Mouse (Mus musculus) hindlimb bud, embryonic 11.5 days (tissue): Measurements from ENCODE around the gene Muc2.
"Not testable (repeated sequence)": the region's sequence is repeated elsewhere in the genome, so short reads cannot be mapped to it uniquely, and the experiment has no call there.

Experiments used
- DNase-seq: peaks from one replicate; pipeline ENCODE4 v3.0.0-alpha.2; 2012; ENCODE audit warnings: low read depth, low spot score; ENCODE audit errors: extremely low spot score

Muc2 gene

DNA sequence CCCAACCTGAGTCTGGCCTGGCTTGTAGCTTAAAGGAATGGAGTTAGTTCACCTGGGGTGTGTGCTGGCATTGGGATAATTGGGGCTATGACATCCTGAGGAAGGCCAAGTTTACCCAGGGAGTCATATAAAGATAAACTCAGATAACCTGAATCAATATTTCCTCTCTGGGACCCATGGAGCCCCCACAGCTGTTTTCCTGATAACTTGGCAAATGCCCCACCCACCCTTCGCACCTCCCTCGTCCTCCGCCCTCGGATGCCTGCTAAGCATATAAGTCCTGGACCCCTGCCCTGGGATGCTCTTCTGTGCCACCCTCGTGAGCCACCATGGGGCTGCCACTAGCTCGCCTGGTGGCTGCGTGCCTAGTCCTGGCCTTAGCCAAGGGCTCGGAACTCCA is at the start of gene Muc2:
Muc2 (plus strand) TSS at position 301 of the 400 bp plus-strand sequence.
- no peak for DNase-seq

DNA sequence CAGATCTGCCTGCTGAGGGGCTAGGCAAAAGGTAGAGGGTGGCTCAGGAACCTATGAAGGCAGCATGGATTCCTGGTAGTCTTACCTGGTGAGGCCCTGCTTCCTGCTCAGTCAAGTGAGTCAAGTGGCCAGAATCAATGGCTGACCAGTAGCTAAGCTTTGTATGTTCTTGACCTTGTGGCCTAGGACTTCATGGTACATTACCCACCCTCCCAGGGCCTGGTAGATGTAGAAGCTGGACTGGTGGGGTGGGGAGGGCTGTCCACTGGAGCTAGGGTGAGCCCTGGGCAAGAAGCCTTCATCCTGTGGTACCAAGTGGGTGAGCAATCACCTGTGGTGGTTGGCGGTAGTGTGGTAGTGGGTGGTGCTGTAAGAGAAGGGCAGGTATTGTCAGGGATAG is 47.8 kb upstream of the Muc2 start:
- DNase-seq: no peak

DNA sequence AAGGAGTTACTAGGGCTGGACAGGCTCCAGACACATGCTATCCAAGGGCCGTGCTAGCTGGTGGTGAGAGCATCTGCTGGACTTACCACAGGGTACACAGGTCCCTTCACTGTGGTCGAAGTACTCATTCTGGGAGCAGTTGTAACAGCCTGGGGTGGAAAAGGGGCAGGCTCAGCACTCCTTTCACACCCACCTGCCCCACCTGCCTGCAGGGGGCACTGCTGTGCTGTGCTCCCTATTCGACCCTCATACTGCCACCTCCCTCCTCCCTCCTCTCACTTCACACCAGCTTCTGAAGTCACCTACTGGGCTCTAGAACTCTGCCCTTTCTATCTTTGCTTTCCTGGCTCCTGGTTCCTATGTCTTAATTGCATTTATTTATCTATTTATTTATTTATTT is 47.0 kb upstream of the Muc2 start:
- DNase-seq: no peak

DNA sequence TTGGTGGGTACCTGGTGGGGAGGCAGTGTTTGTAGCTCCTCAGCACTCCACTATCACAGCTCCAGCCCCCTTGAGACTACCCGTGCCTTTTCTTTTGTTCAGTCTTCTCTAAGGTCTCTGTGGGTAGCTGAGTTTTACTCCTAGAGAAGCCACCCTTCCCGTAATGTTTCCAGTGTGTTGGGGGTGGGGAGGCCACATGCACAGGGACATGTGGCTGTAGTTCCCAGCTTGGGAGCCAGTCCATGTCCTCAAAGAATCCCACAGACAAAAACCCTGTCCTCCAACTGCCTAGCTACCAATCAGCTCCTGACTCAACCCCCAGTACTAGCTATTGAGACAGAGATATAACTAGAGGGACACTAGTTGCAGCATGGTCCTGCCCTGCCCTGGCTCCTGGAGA is 43.1 kb upstream of the Muc2 start:
- no peak for DNase-seq

DNA sequence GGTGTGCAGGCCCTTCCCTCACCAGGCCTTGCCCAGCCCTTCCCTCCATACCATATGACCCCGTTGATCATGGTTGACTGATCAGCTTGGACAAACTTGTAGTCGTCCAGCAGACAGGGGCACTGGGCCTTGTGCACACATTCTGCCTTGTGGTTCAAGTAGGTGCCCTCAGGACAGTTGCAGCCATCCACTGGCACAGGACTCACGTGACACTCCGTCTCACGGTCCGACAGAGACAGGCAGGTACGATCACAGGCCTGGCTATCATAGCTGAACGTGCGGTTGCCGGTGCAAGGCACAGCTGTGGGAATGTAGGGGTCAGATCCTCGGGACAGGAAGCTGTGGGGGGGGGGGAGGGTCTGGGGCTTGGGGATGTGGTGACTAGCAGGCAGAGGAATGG is 42.3 kb upstream of the Muc2 start:
- DNase-seq: no peak

DNA sequence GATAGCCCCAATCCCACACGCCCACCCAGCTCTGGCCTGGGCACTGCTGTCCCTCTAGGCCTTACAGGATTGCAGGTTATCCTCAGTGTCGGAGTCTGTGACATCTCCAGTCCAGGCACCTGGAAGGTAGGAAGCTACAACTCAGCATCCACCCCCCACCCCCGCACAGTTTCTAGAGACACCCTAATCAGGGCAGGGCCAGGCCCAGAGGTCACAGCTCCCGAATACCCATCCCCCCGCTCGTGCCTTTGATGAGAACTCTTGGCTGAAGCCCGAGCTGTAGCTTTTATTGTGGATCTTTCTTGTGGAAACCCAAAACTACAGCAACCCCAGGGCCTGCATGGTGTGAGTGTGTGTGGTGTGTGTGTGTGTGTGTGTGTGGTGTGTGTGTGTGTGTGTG is 37.9 kb upstream of the Muc2 start:
- no peak for DNase-seq

DNA sequence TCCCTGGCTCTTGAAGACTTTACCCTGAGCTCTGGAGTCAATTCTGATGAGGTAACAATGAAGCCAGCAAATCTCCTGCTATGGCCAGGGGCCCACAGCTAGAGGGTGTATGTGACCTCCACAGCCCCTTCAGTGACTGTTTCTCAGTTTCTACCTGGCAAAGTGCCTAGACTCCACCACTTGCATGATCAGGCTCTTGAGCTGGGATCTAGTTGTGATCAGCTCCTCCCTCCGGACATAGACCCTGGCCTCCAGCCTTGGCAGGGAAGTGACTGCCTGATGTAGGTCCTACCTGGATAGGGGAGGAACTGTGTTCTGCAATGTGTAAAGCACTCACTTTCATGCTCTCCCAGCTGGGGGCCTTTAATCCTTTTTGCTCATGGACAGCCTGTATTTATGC is 29.8 kb upstream of the Muc2 start:
- DNase-seq: no peak

DNA sequence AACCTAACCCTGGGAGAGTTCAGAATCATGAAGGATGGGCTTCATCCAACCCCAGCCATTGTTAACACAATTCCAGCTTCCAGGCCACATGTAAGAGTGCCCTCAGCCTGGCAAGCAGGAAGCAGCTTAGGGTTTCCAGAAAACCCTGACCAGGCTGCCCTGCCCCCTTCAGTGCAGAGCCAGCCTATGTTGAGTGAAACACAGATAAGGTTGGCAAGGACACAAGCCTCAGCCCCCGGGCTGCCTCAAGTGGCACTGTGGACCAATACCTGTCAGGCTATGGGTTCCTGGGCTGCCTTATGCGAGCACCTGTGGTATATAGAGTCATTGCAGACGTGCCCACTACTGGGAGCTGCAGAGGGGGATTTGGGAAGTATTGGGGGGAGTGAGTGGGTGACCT is 28.7 kb upstream of the Muc2 start:
- no peak for DNase-seq

DNA sequence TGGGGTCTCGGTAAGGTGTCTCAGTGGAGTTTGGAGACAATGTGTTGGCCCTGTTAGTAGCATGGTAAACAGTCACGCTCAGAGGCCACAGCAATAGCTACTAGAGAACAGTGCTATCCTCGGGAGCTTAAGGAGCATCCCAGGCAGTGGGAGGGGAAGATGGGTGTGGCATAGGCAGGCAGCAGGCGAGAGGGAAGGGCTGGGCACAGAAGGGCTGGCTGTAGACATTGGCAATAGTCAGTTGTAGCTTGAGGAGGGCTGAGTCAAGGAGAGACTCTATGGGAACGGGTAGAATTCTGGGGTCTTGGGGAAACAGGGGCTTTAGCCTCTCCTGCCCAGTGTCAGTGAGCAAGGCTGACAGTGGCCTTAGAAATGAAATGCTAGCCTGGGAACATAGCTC is 27.9 kb upstream of the Muc2 start:
- DNase-seq: no peak

DNA sequence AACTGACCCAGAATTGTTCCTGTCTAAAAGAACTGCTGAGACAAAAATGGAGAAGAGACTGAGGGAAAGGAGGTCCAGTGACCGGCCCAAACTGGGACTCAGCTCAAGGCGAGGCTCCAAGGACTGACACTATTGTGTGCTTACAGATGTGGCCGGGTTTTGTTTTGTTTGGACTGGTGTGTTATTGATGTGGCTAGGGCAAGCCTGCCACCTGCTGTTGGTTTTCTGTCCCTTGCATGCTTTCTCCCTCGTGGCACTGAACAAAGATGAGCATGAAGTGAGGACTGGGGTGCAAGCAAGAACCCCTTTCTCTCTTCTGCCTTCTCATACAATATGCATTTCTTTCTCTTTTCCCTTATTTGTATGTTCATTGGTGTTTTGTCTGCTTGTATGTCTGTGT is 23.9 kb upstream of the Muc2 start:
- peak; percentile 16 for DNase-seq

DNA sequence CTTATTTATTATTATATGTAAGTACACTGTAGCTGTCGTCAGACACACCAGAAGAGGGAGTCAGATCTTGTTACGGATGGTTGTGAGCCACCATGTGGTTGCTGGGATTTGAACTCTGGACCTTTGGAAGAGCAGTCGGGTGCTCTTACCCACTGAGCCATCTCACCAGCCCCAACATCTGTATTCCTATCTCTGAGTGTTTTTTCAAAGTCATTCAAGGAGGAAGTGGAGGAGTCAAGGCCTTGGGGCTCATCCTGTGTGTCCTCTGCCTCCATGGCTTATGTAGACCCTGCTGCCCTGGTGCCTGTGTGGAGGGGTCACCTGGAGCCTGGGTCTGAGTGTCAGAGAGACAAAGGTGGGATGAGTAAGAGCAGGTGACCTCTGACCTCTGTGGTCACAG is 21.0 kb upstream of the Muc2 start:
- DNase-seq: not testable (repeated sequence)

DNA sequence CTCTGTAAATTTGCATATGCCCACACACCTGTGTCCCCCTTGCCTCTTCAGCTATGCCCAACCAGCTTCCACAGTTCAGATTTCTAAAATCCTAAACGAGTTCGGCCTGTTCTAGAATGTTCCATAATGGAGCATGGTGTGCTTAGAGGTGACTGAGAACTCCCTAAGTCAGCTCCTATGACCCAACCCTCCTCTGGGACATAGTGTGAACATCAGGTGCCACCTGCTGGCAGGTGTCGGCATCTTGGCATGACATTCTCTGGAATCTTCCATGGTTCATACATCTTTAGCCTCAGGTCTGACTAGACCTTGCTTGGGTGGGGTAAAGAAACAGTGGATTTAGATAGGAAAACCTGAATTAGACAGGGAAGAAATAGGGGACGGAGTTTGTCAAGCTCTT is 19.1 kb upstream of the Muc2 start:
- DNase-seq: no peak

DNA sequence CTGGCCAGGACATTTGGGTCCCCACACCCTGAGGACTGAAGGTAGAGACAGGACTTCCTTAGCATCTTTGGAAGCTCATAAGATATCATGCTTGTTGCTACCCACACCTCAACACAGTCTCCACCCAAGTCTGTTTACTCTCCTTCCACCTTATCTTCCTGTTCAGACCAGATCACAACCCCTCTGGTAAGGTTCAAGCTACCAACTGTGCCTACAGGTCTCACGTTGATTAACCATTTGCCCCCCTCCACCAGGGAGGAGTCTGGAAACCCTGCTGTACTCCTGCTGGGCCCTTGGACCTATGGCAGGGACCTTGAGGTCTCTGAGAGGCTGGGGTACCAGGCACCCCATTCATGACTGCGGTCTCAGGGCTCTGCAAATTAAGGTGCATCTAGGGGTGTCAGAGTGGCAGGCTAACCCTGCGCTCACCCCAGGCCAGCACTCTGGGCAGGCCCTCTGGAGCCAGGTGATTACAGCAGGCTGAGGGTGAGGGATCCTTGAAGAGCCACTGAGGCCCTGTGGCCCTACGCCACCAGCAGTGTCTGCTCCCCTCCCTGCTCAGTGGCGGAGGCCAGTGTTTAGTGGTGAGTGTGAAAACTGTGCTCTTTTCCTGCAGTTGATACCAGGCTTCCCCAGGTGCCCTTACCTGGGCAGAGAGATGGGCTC is 18.4 kb upstream of the Muc2 start:
- no peak for DNase-seq

DNA sequence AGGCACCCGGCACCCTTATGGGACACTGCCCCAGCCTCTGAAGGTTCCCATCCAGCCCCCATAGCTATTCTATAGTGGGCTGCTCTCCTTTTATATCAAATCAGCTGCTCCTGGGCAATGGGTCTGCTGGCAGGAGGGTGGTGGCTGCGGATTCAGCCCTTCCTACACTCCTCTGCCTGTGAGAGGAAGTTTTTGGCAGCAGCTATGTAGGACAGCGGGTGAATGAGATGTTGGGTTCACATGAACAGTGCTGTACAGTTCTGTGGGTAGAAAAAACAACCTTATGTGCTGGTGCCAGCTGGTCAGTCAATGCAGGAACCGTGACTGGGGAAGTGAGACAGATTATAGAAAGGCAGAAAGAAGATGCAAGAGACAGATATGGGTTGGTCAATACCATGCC is 11.2 kb upstream of the Muc2 start:
- DNase-seq: no peak

DNA sequence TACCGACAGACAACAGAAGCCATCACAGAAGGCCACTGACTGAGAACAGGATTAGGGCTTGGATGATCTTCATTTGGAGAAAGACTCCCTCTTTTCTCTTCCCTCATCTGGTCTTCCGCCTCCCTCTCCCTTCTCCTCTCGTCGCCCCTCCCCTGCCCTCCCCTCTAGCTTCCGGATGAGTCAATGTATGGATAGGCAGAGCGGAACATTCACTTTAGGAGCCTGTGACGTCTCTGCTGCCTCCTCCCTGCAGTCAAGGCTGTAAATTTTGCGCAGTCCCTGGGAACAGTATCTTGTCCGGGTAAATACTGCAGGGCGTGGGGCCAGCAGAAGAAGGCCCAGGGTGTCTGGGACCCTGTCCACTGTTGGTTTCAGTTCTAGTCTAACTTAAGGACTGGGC is 2.8 kb upstream of the Muc2 start:
- no peak for DNase-seq

DNA sequence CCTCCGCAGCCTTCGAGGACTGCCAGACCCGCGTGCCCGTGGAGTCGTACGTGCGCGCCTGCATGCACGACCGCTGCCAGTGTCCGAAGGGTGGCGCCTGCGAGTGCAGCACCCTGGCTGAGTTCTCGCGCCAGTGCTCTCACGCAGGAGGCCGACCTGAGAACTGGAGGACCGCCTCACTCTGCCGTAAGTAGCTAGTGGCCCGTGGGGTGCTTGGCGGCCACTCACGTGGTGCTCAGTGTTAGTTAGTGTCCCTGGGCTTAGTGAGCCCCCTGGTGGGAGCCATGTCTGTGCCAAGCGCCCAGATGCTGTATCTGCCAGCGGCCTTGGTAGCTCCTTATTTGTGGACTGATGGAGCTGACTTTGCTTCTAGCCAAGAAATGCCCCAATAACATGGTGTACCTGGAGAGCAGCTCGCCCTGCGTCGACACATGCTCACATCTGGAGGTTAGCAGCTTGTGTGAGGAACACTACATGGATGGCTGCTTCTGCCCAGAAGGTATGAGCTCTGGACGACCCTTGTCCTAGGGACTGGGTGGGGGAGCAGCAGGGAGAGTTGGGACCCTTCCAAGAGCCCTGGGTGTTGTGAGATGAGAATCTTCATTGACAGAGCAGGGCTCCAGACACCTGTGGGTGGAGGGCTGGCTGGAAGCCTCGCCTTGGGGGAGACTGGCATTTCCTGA is 3.6 kb downstream of the Muc2 start:
- no peak for DNase-seq

DNA sequence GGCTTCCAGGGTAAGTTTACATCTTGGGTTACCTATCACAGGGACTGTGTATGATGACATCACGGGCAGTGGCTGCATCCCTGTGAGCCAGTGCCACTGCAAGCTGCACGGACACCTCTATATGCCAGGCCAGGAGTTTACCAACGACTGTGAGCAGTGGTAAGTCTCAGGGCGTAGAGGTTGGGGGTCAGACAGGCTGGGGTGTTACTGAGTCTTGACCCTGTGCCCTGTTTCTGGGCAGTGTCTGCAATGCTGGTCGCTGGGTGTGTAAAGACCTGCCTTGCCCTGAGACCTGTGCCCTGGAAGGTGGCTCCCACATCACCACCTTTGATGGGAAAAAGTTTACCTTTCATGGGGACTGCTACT is 4.1 kb downstream of the Muc2 start:
- DNase-seq: no peak

DNA sequence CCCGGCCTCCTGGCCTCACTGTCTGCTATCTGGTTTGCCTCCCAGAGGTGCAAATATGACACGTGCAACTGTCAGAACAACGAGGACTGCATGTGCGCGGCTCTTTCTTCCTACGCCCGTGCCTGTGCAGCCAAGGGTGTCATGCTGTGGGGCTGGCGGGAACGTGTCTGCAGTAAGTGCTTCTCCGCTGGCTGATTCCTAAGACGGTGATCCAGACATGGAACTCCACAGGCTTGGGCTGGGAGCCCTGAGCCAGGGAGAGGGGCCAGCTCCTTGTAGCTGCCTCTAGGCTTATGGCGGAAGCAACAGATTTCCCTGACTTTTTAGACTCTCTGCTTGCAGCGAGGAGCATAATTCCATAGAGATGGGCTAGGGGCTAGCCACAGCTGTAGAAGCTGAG is 6.4 kb downstream of the Muc2 start:
- no peak for DNase-seq

DNA sequence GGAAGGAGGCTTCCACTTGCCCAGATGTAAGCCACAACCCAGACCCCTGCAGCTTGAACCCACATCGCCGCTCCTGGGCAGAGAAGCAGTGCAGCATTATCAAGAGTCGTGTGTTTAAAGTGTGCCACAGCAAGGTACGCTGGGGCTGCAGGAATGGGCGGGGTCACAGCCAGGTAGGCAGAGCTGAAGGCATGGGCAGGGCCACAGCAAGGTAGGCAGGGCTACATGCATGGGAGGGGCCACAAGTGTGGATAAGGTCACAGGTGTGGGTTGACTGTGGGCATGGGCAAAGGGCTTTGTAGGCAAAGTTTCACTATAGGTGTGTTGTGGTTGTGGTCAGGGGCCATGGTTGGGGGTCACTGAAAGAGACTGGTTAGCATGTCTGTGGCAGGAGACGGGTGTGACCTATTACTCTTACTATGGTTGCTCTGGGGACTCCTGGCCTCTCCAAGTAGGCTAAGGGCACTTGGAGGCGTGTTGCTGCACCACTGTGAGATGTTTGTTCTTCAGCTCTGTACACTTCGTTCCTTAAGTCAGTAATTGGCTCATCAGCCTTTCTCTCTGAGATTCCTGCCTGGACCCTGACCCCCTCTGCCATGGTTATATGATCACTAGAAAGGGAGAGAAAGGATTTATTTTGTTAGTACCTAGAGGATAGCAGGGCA is 9.5 kb downstream of the Muc2 start:
- no peak for DNase-seq

DNA sequence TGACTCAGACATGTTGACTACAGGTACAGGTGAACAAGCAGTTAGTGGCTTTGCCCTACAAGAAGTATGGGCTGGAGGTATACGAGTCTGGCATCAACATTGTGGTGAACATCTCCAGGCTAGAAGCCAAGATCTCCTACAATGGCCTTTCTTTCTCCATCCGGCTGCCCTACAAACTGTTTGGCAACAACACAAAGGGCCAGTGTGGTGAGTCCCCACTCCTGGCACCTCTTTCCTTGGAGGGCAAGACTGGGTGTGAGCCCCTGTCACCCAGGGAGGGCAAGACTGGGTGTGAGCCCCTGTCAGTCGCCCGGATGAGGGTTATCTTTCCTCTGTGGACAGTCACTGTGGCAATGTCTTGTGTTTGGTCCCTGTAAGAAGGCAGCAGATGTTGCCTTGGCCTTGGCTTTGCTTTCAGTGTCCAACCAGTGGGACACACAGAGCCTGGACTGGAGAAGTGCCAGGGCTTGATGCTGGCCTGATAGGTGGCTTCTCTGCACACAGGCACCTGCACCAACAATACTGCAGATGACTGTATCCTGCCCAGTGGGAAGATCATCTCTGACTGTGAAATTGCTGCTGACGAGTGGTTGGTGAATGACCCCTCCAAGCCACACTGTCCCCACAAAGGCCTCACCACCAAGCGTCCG is 57.4 kb downstream of the Muc2 start:
- no peak for DNase-seq

DNA sequence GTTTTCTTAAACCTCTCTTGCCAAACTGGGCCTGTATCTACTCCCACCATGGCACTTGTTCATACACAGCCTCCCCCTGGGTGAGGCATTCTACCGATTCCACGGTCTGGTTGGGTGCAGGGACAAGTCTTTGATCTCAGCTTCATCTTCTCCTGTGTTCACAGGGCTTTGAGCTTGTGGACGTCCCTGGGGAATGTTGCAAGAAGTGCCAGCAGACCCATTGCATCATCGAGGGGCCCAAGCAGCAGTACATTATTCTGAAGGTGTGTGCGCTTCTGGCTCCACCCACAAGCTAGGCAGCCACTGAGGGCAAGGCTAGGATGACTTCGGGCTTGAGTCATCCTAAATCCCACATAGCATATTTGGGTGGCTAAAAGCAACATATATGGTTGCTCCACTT is 62.4 kb downstream of the Muc2 start:
- no peak for DNase-seq

DNA sequence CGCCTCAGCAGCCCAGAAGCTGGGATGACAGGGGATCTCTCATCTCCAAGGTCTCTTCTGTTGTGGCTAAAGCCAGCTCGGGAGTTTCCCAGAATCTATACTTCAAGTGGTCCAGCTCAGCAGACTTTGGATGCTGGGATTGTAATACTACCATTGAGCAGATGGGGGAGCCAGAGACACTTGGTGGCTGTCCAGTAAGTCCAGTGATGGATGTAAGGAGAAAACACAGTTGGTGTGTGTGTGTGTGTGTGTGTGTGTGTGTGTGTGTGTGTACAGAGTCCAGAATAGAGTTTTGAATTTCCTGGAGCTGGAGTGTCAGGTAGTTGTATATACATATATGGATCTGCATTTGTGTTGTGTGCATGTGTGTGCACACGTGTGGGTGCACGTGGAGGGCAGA is 65.7 kb downstream of the Muc2 start:
- peak; percentile 41 for DNase-seq
